Comparison of ENCODE assay signal across 9 mouse cellular contexts in the genomic region with DNA sequence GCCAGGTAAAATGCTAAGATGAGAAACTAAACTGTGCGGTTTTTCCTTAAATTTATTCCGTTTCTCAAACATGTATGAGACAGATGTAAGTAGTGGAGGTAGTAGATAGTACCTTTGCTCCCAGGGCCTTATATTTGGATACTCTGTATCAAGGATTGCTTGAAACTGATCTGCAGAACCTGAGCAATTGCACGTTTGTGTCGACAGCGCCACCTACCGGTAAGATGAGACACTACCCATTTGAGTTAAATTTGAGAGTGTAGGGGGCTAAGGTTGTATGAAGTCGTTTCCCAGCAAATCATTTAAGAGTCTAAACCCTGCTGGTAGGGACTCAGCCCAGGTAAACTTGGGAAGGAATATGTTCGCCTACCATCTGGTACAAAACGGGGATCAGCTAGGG. TPM values are rescaled to one million over a fixed set of nuclear protein-coding genes. Genes with fewer than 3 reads are reported as not detected.
DNase-seq lines count a peak whose midpoint lies in the region; ATAC-seq and TF ChIP-seq lines count a peak whose summit lies in the region.
"Had no signal": no experiment of that assay in that cellular context is flagged by ENCODE, and none has a peak within 500 bp of the region (broad histone marks: within the 10 kb centered on the region; RNA-seq: fewer than 3 reads in every experiment).

No protein-coding gene starts in this region.

- H3K9me3 ChIP-seq in neural tube, embryonic 15.5 days (replicated peaks), result no peaks in the 10 kb centered on the region
- H3K9me3 ChIP-seq in embryonic facial prominence, embryonic 14.5 days (ENCODE audit: control insufficient read depth, low read length), result no peaks in the 10 kb centered on the region
- H3K9me3 ChIP-seq in hindbrain, postnatal 0 days (ENCODE audit: low read length), result no peaks in the 10 kb centered on the region

- ATAC-seq in neural tube, embryonic 15.5 days (ENCODE audit: low FRiP score), result no peak
- ATAC-seq in embryonic facial prominence, embryonic 14.5 days (ENCODE audit: low read depth), result peak; percentile 63; the same call in 1 of the 2 replicates
- ATAC-seq in hindbrain, postnatal 0 days, result peak; percentile 32; the same call in 1 of the 2 replicates

- H3K27ac ChIP-seq in neural tube, embryonic 15.5 days (replicated peaks), result no peak overlapping the region
- no peak overlapping the region for H3K27ac ChIP-seq in embryonic facial prominence, embryonic 14.5 days (replicated peaks; ENCODE audit: low read depth, low read length)
- no peak overlapping the region for H3K27ac ChIP-seq in hindbrain, postnatal 0 days

- no peak overlapping the region for H3K9ac ChIP-seq in neural tube, embryonic 15.5 days (replicated peaks)
- H3K9ac ChIP-seq in embryonic facial prominence, embryonic 14.5 days (ENCODE audit: low read depth, low read length), result no peak overlapping the region
- H3K9ac ChIP-seq in hindbrain, postnatal 0 days (replicated peaks; ENCODE audit: low read length), result no peak overlapping the region

- intact Hi-C loops in left cerebral cortex, postnatal 14 days (cut with DNase I), result loop anchor here (2.0 to 5.0 kb wide), 2 partner anchors 51 to 182 kb away; no protein-coding TSS in a partner anchor

- H3K4me3 ChIP-seq in neural tube, embryonic 15.5 days (replicated peaks), result no peak overlapping the region
- H3K4me3 ChIP-seq in embryonic facial prominence, embryonic 14.5 days (ENCODE audit: low read depth, low read length), result no peak overlapping the region
- H3K4me3 ChIP-seq in hindbrain, postnatal 0 days (ENCODE audit: low read length), result no peak overlapping the region
- H3K4me3 ChIP-seq: erythroblast, embryonic 14.5 days had no signal

- peak; percentile 64 for DNase-seq in neural tube, embryonic 10.5 days (ENCODE audit: extremely low spot score, low spot score)
- peak; percentile 65 to 73 for DNase-seq in adrenal gland, adult 18-20 months (ENCODE audit: low spot score in 2 of 2)
- DNase-seq in embryonic facial prominence, embryonic 14.5 days (ENCODE audit: low spot score), result peak; percentile 80
- DNase-seq in hindbrain, postnatal 0 days (ENCODE audit: low spot score), result peak; percentile 85
- DNase-seq in left cerebral cortex, postnatal 14 days (ENCODE audit: low spot score in 2 of 2), result peak; percentile 62 to 81
- peak; percentile 80 for DNase-seq in mesoderm, embryonic 11.5 days (ENCODE audit: low read depth, low spot score)
- peak; percentile 45 to 80 for DNase-seq in thymus, postnatal 10 days (ENCODE audit: low spot score in 2 of 2)

- no peaks in the 10 kb centered on the region for H3K27me3 ChIP-seq in neural tube, embryonic 15.5 days (replicated peaks)
- H3K27me3 ChIP-seq in embryonic facial prominence, embryonic 14.5 days (replicated peaks; ENCODE audit: control insufficient read depth, insufficient read depth, low read length), result no peaks in the 10 kb centered on the region
- no peaks in the 10 kb centered on the region for H3K27me3 ChIP-seq in hindbrain, postnatal 0 days (ENCODE audit: insufficient read depth, low read length)

- no peaks in the 10 kb centered on the region for H3K36me3 ChIP-seq in neural tube, embryonic 15.5 days
- no peaks in the 10 kb centered on the region for H3K36me3 ChIP-seq in embryonic facial prominence, embryonic 14.5 days (ENCODE audit: control insufficient read depth, insufficient read depth, low read length)
- H3K36me3 ChIP-seq in hindbrain, postnatal 0 days (ENCODE audit: insufficient read depth, low read length), result no peaks in the 10 kb centered on the region

- peak; percentile 93 for TF ChIP-seq CTCF in hindbrain, postnatal 0 days (IDR thresholded peaks at IDR 0.05; ENCODE audit: low read depth)

- no peak overlapping the region for H3K4me2 ChIP-seq in neural tube, embryonic 15.5 days
- no peak overlapping the region for H3K4me2 ChIP-seq in embryonic facial prominence, embryonic 14.5 days (ENCODE audit: low read depth, low read length)
- H3K4me2 ChIP-seq in hindbrain, postnatal 0 days (ENCODE audit: low read depth, low read length), result no peak overlapping the region

- H3K4me1 ChIP-seq in neural tube, embryonic 15.5 days, result no peaks in the 10 kb centered on the region
- H3K4me1 ChIP-seq in embryonic facial prominence, embryonic 14.5 days (ENCODE audit: control insufficient read depth, insufficient read depth, low read length), result no peaks in the 10 kb centered on the region
- H3K4me1 ChIP-seq in hindbrain, postnatal 0 days (ENCODE audit: insufficient read depth, low read length), result no peaks in the 10 kb centered on the region

- WGBS in neural tube, embryonic 15.5 days, result 6% methylated on average over 9 of the region's 9 CpGs
- 8% methylated on average over 9 of the region's 9 CpGs for WGBS in embryonic facial prominence, embryonic 14.5 days
- 5% methylated on average over 9 of the region's 9 CpGs for WGBS in hindbrain, postnatal 0 days

RNA-seq across cellular contexts. Expression of gene Tnk2, which starts 45.8 kb away (rescaled TPM):
- polyA plus RNA-seq in neural tube, embryonic 15.5 days (2015; fragmentation: Nextera tagmentation; extraction: Ambion mirVana), result 20.0 and 23.2 TPM in 2 replicates
- 10 to 100 TPM; 29.9 to 33.1 TPM for total RNA-seq in adrenal gland, adult 18-20 months (2021)
- polyA plus RNA-seq in embryonic facial prominence, embryonic 14.5 days (2014; fragmentation: Nextera tagmentation; extraction: Ambion mirVana), result 14.6 and 14.8 TPM in 2 replicates
- total RNA-seq in hindbrain, postnatal 0 days (2014; rRNA removed), result 78.2 and 90.5 TPM in 2 replicates
- polyA plus RNA-seq in hindbrain, postnatal 0 days (2015; fragmentation: Nextera tagmentation; extraction: Ambion mirVana), result 18.6 and 19.2 TPM in 2 replicates
- 100 to 1,000 TPM; 112 TPM for total RNA-seq in left cerebral cortex, postnatal 14 days (2021)

RNA-seq across cellular contexts. Expression of gene Muc4, which starts 46.2 kb away (rescaled TPM):
- 0.14 and 0.24 TPM in 2 replicates for polyA plus RNA-seq in neural tube, embryonic 15.5 days (2015; fragmentation: Nextera tagmentation; extraction: Ambion mirVana)
- not detected for total RNA-seq in adrenal gland, adult 18-20 months (2021)
- 1.6 and 1.8 TPM in 2 replicates for polyA plus RNA-seq in embryonic facial prominence, embryonic 14.5 days (2014; fragmentation: Nextera tagmentation; extraction: Ambion mirVana)
- not detected in 2 replicates for total RNA-seq in hindbrain, postnatal 0 days (2014; rRNA removed)
- polyA plus RNA-seq in hindbrain, postnatal 0 days (2015; fragmentation: Nextera tagmentation; extraction: Ambion mirVana), result not detected in 2 replicates
- not detected for total RNA-seq in left cerebral cortex, postnatal 14 days (2021)
- polyA plus RNA-seq: erythroblast, embryonic 14.5 days had no signal
